Mouse (Mus musculus) limb, embryonic 13.5 days (tissue): ENCODE results near the gene Sept11. TPM values are rescaled to one million over a fixed set of nuclear protein-coding genes. Genes with fewer than 3 reads are reported as not detected.
A peak's percentile ranks its signal among the peaks of the same experiment; 100 is the strongest.

Experiments used
- ATAC-seq: fragments of 200-750 bp; cut with Nextera tagmentation; 2 replicates; pipeline ENCODE4 v1.8.0; 2017; ENCODE audit warnings: low read depth, moderate number of reproducible peaks, moderate TSS enrichment; ENCODE audit not compliant: low FRiP score
- H3K27ac ChIP-seq: fragments of 300-500 bp; sonication (generic); 2 replicates; pipeline ENCODE4 v1.5.1; 2015; ENCODE audit warnings: inconsistent platforms, mild to moderate bottlenecking, moderate library complexity
- H3K27me3 ChIP-seq: fragments of 300-500 bp; sonication (generic); 2 replicates; pipeline ENCODE4 v1.6.1; 2015; ENCODE audit warnings: mild to moderate bottlenecking, inconsistent platforms
- H3K36me3 ChIP-seq: fragments of 300-500 bp; sonication (generic); 2 replicates; pipeline ENCODE4 v1.6.1; 2015; ENCODE audit warnings: inconsistent platforms, mild to moderate bottlenecking, moderate library complexity
- H3K4me1 ChIP-seq: fragments of 300-500 bp; sonication (generic); 2 replicates; pipeline ENCODE4 v1.6.1; 2015; ENCODE audit warnings: inconsistent platforms
- H3K4me2 ChIP-seq: fragments of 300-500 bp; sonication (generic); replicated peaks from 2 replicates; pipeline ENCODE4 v1.6.1; 2015; ENCODE audit warnings: inconsistent platforms, mild to moderate bottlenecking, moderate library complexity
- H3K4me3 ChIP-seq: fragments of 300-500 bp; sonication (generic); 2 replicates; pipeline ENCODE4 v1.5.1; 2015; ENCODE audit warnings: moderate library complexity, mild to moderate bottlenecking, inconsistent platforms
- H3K9ac ChIP-seq: fragments of 300-500 bp; sonication (generic); 2 replicates; pipeline ENCODE4 v1.6.1; 2015; ENCODE audit warnings: mild to moderate bottlenecking, inconsistent platforms
- H3K9me3 ChIP-seq: fragments of 300-500 bp; sonication (generic); 2 replicates; pipeline ENCODE4 v1.6.1; 2016; ENCODE audit warnings: inconsistent platforms
- WGBS: fragments of 180-500 bp; shearing (Covaris S2); methylation state at CpG from one replicate; pipeline ENCODE4 v1.1.7; 2015; 5-methylcytosine and 5-hydroxymethylcytosine counted together
- polyA plus RNA-seq: library from polyadenylated mRNA; unstranded; fragments of >200 nt; fragmentation: Nextera tagmentation; extraction: Ambion mirVana; gene quantifications from 2 replicates; pipeline ENCODE4 v1.2.1, GENCODE M21; 2015

The Sept11 gene
- polyA plus RNA-seq, 1 experiment from 2014 or later = 226 TPM

DNA sequence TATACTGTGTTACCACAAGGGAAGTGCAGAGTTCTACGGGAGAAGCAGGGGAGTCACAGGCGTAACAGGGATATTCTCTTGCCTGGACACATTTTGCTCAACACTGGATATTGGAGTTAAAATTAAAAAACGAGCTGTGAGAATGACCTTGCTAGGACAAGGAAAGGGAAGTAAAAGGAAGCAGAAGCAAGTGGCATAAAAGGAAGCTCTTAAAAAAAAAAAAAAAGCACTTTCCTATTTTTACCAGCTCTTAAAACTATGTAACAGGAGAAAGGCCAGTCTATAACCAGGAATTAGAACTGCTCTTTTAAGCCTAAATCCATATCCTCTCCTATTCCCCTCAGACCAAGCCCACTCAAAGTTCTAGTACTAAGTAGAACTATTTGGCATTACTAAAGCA is 105.0 kb downstream of the Sept11 start:
- H3K36me3 ChIP-seq = peaks cover 52% of the 10 kb centered on the region
- whole genome bisulfite sequencing = 83% methylated on average over 3 of the region's 3 CpGs

DNA sequence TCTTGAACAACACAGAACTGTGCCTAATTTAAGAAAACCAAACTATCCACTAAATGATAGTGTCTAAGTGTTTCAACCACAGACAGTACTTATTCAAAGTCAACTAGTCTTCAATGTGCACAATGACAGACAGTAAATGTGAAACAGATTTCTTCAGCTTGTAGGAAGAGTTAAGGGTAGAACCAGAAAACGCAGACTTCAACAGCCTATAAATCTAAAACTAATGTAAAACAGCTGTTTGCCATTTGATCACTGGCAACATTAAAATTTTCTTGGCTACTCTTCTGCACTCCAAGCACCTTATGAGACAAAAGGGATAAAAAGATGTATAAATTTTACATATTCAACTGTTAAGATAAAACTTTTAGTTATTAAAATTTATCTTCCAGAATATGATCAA is 107.9 kb downstream of the Sept11 start:
- Histone ChIP-seq H3K4me2 (no peak overlapping the region), H3K27me3 (no peaks in the 10 kb centered on the region), H3K27ac (no peak overlapping the region), H3K36me3 (peaks cover 36% of the 10 kb centered on the region), H3K4me3 (no peak overlapping the region), H3K9me3 (no peaks in the 10 kb centered on the region), H3K4me1 (peaks cover 13% of the 10 kb centered on the region), H3K9ac (no peak overlapping the region)
- no peak for ATAC-seq
- 12% methylated on average over 1 of the region's 1 CpGs for WGBS

More for the DNA sequence above, 105.0 kb downstream of the Sept11 start:
- Histone ChIP-seq H3K9me3 (no peaks in the 10 kb centered on the region), H3K27me3 (no peaks in the 10 kb centered on the region), H3K9ac (no peak overlapping the region), H3K4me3 (no peak overlapping the region), H3K4me1 (peaks cover 4% of the 10 kb centered on the region; the same call in 1 of the 2 replicates), H3K4me2 (no peak overlapping the region), H3K27ac (no peak overlapping the region)
- ATAC-seq = no peak

DNA sequence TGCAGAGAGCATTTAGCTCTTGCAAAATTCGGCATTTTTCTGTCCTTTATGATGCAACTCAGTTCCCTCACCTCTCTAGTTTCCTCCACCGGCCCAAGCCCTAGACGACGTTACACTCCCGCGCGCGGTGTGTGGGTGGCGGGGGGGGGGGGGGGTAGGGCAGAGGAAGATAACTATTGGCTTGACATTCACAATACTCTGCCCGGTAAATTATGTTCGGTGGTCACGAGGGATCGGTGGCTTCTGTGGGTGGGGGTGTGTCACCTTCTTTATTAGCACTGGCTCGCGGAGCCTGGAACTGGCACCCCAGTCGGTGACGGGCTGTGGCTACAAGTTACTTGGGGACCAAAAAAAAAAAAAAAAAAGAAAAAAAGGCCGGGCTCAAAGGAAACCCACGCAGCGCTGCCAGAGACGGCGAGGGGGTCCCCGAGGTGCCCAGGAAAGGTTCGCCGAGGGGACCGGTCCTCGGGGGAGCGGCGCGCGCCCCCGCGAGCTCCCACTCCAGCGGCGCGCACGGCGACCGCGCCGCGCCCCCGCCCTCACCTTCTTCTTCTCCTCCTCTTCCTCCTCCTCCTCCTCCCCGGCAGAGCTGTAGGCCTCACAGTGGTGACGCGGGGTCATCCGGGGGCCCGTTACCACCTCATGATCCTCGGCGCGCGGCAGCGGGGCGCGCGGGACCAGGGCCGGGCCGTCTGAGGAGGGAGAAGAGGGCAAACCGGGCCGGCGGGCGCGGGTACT is 112.3 kb downstream of the Sept11 start:
- peaks cover 21% of the 10 kb centered on the region for H3K4me1 ChIP-seq
- peak overlapping the region; percentile 84 for H3K4me2 ChIP-seq
- peak overlapping the region; percentile 91 for H3K4me3 ChIP-seq
- no peaks in the 10 kb centered on the region for H3K9me3 ChIP-seq
- H3K9ac ChIP-seq = peak overlapping the region; percentile 98
- H3K27ac ChIP-seq = peak overlapping the region; percentile 90
- peak; percentile 26 for ATAC-seq
- H3K36me3 ChIP-seq = peaks cover 9% of the 10 kb centered on the region
- no peaks in the 10 kb centered on the region for H3K27me3 ChIP-seq
- WGBS = under 1% methylated on average over 58 of the region's 63 CpGs

DNA sequence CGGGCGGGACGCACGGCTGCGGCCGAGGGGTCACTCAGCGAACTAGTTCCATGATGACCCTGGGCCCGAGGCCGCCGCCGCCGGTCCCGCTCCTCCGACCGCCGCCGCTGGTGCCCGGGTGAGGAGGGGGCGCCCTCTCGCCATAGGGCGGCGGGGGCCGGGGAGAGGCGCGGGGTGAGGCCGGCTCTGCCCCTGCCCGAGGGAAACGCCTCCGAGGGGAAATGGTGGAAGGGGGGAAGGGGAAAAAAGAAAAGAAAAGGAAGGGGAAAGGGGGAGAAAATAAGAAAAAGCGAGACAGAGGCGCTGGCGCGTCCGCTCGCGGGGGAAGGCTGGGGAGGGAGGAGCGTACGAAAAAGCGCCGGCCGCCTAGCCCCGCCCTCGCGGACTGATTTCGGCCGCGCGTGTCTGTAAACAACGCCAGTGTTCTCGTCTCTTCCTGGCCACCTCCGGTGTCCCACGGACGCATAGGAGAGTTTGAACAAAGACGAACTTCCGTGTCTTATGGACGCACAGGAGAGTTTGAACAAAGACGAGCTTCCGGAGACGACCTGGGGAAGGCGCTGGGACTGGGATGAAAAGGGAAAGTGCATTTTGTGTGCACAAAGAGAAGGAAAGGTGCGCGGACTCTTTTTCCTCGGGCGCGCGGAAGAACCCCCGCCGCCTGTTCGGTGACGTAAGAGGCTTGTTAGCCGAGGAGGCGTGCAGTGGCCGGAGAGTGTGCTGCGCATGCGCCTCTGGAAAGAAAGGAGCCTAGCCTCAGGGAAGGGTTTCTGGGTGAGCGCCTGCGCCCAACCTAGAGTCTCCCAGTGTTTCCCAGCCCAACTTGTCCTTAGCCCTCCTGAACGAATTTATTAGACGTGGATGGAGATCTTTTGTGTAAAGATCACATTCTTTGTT is 113.1 kb downstream of the Sept11 start, which contains the start of the genes Ccni and 2010109A12Rik:
Ccni (minus strand) TSS at position 387 of the 897 bp plus-strand sequence.
2010109A12Rik (plus strand) TSS at position 410 of the 897 bp plus-strand sequence.
- WGBS = under 1% methylated on average over 78 of the region's 79 CpGs

DNA sequence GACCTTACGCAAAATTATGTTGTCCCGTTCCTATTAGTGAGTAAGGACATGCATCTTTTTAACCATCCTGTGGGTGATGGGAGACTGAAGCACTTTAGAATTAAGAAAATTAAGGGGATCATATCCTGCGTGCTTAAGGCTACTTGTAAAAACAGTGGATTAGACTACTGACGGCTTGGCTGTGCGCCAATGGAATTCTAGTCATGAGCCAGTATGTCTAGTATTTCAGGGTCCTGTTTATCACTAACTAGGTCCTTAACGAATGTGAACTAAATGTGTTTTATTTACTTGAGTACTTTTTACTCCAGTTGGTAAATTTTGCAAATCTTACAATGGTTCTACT is 113.7 kb downstream of the Sept11 start:
- Histone ChIP-seq H3K4me1 (peaks cover 21% of the 10 kb centered on the region), H3K27ac (peak overlapping the region; percentile 90), H3K4me2 (peak overlapping the region; percentile 64), H3K9me3 (no peaks in the 10 kb centered on the region), H3K4me3 (peak overlapping the region; percentile 91), H3K9ac (peak overlapping the region; percentile 53), H3K27me3 (no peaks in the 10 kb centered on the region), H3K36me3 (peaks cover 2% of the 10 kb centered on the region; the same call in 1 of the 2 replicates)
- WGBS = 4% methylated on average over 6 of the region's 6 CpGs
- peak; percentile 35 for ATAC-seq

More for the DNA sequence above, 113.1 kb downstream of the Sept11 start, which contains the start of the genes Ccni and 2010109A12Rik:
- Histone ChIP-seq H3K9me3 (no peaks in the 10 kb centered on the region), H3K4me1 (peaks cover 21% of the 10 kb centered on the region), H3K4me3 (peak within 1 kb of the TSS; percentile 91), H3K27ac (peak within 1 kb of the TSS; percentile 90), H3K9ac (peak within 1 kb of the TSS; percentile 98), H3K27me3 (no peaks in the 10 kb centered on the region), H3K36me3 (peaks cover 3% of the 10 kb centered on the region; the same call in 1 of the 2 replicates), H3K4me2 (peak within 1 kb of the TSS; percentile 84)
- ATAC-seq = peak; percentile 96

DNA sequence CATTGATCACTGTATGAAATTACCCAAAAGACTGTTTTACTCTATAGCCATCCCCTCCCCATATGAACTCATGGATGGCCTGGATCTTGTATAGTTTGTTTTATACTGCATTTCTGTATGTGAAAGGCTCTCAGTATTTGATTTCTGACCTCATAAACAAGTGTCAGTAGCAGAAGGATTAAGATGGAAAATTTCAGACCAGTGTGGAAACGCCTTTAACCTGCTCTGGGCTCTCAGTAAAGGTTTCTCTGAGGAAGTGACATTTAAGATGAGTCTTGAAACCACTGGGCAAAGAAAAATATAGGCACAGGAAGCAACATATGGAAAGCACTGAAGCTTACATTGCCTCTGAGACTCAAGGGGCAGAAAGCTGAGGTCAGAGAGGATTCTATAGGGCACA is 114.3 kb downstream of the Sept11 start:
- Histone ChIP-seq H3K4me3 (peak overlapping the region; percentile 91; the same call in 1 of the 2 replicates), H3K9me3 (no peaks in the 10 kb centered on the region), H3K4me1 (peaks cover 21% of the 10 kb centered on the region), H3K36me3 (no peaks in the 10 kb centered on the region), H3K9ac (no peak overlapping the region), H3K27ac (no peak overlapping the region), H3K4me2 (peak overlapping the region; percentile 64), H3K27me3 (no peaks in the 10 kb centered on the region)
- WGBS = 41% methylated on average over 1 of the region's 1 CpGs
- no peak for ATAC-seq

DNA sequence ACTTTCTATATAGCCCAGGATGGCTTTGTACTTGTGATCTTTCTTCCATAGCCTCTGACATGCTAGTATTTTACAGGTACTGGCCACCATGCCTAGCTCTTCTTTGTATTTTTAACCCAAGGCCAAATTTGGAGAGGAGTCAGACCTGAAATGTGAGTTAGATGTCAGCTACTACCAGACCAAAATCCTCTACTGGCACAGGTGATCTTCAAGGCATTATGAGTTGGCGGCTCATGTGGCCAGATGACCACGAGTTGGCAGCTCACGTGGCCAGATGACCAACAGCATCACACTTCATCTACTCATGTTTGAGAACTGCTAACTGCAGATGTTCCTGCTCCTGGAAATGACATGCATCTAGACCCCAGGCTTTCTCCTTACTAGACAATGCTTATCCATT is 125.1 kb downstream of the Sept11 start:
- H3K27ac ChIP-seq = no peak overlapping the region
- ATAC-seq = no peak
- H3K4me3 ChIP-seq = no peak overlapping the region
- no peak overlapping the region for H3K9ac ChIP-seq
- H3K4me1 ChIP-seq = peaks cover 14% of the 10 kb centered on the region
- no peak overlapping the region for H3K4me2 ChIP-seq
- WGBS = 80% methylated on average over 3 of the region's 3 CpGs
- H3K9me3 ChIP-seq = no peaks in the 10 kb centered on the region
- H3K27me3 ChIP-seq = no peaks in the 10 kb centered on the region
- H3K36me3 ChIP-seq = no peaks in the 10 kb centered on the region

DNA sequence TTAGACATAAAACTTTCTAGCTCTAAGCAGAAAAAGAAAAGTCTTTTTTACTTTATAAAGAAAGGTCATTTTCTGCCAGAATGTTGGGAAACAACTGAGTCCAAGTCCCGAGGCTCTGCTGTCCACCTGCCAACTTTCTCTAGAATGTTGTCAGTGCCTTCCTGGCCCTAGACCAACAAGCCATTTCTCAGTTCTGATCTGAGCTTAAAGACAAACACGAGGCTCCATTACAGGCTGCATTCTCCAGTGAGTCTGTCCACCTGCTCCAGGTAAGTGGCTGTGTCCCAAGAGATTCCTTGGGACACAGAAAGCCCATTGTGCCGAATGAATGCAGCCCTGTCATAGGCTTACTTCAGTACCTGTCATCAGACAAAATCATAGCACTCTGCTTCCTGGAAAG is 128.4 kb downstream of the Sept11 start:
- no peak overlapping the region for H3K4me3 ChIP-seq
- H3K4me1 ChIP-seq = peaks cover 14% of the 10 kb centered on the region
- H3K9ac ChIP-seq = no peak overlapping the region
- 49% methylated on average over 3 of the region's 3 CpGs for WGBS
- H3K27me3 ChIP-seq = no peaks in the 10 kb centered on the region
- no peak overlapping the region for H3K27ac ChIP-seq
- peak; percentile 57; the same call in 1 of the 2 replicates for ATAC-seq
- no peaks in the 10 kb centered on the region for H3K36me3 ChIP-seq
- H3K9me3 ChIP-seq = no peaks in the 10 kb centered on the region
- 0 out of 2 replicates have a peak overlapping the region, but pooled peaks have one; percentile 12 for H3K4me2 ChIP-seq

DNA sequence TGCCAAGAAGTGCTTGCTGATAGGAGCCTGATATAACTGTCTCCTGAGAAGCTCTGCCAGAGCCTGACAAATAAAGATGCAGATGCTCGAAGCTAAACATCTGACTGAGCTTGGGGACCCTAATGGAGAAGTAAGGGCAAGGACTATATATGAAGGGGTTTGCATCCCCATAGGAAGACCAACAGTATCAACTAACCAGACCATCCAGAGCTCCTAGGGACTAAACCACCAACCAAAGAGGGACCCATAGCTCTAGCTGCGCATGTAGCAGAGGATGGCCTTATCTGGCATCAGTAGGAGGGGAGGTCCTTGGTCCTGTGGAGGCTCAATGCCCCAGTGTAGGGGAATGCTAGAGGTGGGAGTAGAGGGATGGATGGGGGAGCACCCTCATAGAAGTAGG is 131.3 kb downstream of the Sept11 start:
- no peaks in the 10 kb centered on the region for H3K36me3 ChIP-seq
- H3K27ac ChIP-seq = no peak overlapping the region
- no peak overlapping the region for H3K9ac ChIP-seq
- no peaks in the 10 kb centered on the region for H3K9me3 ChIP-seq
- 85% methylated on average over 2 of the region's 2 CpGs for WGBS
- ATAC-seq = no peak
- H3K4me2 ChIP-seq = no peak overlapping the region
- H3K4me1 ChIP-seq = peaks cover 14% of the 10 kb centered on the region
- no peaks in the 10 kb centered on the region for H3K27me3 ChIP-seq
- no peak overlapping the region for H3K4me3 ChIP-seq

Other genes with a start within 250 kb of the Sept11 start
- 0.19 and 0.43 TPM in 2 replicates for gene Sowahb, start 48.4 kb upstream of the Sept11 start, polyA plus RNA-seq
- gene Ccni, start 113.1 kb downstream of the Sept11 start, polyA plus RNA-seq = 114 and 116 TPM in 2 replicates
- 1.6 and 2.1 TPM in 2 replicates for gene 2010109A12Rik, start 113.1 kb downstream of the Sept11 start, polyA plus RNA-seq
- gene Ccng2, start 173.8 kb downstream of the Sept11 start, polyA plus RNA-seq = 81.9 and 85.8 TPM in 2 replicates